Mouse (Mus musculus) MEL (cell line): ENCODE results near the gene Gm10203. TPM values are rescaled to one million over a fixed set of nuclear protein-coding genes. Genes with fewer than 3 reads are reported as not detected.

ENCODE experiments used
- DNase-seq: peaks from one replicate; pipeline ENCODE4 v3.0.0; 2011; ENCODE audit warnings: low read depth, low spot score
- H3K27ac ChIP-seq: 2 replicates; pipeline ENCODE4 v1.5.1; 2012; ENCODE audit warnings: low read depth, mild to moderate bottlenecking, control low read depth, low read length, moderate library complexity; ENCODE audit not compliant: control insufficient read depth
- H3K27me3 ChIP-seq, 2 experiments: fragments of 150-350 bp in 1 of 2; sonication (generic) in 1 of 2; 2 replicates each; pipeline ENCODE4 v1.6.1; 2012; ENCODE audit warnings: low read length in 2 of 2, mild to moderate bottlenecking in 2 of 2, improper control_type of control experiment in 1 of 2, moderate library complexity in 1 of 2; ENCODE audit not compliant: insufficient read depth in 2 of 2, control insufficient read depth in 1 of 2
- H3K36me3 ChIP-seq, 2 experiments: 2 replicates each; pipeline ENCODE4 v1.6.1; 2012 to 2014; ENCODE audit warnings: low read length in 2 of 2, improper control_type of control experiment in 1 of 2, inconsistent platforms in 1 of 2, mild to moderate bottlenecking in 1 of 2; ENCODE audit not compliant: insufficient read depth in 2 of 2, control insufficient read depth in 1 of 2
- H3K4me1 ChIP-seq, 2 experiments: fragments of 150-350 bp in 1 of 2; sonication (generic) in 1 of 2; 2 replicates each; pipeline ENCODE4 v1.6.1; 2012; ENCODE audit warnings: low read length in 2 of 2, improper control_type of control experiment in 1 of 2, mild to moderate bottlenecking in 1 of 2; ENCODE audit not compliant: insufficient read depth in 2 of 2, control insufficient read depth in 1 of 2
- H3K4me3 ChIP-seq, 2 experiments: fragments of 150-350 bp in 1 of 2; sonication (generic) in 1 of 2; 2 replicates each; pipeline ENCODE4 v1.5.1; 2012; ENCODE audit warnings: low read depth in 2 of 2, low read length in 2 of 2, mild to moderate bottlenecking in 2 of 2, moderate library complexity in 2 of 2, control low read depth in 1 of 2, improper control_type of control experiment in 1 of 2; ENCODE audit not compliant: control insufficient read depth in 1 of 2, insufficient read depth in 1 of 2
- H3K79me2 ChIP-seq: 2 replicates; pipeline ENCODE4 v1.6.1; 2012; ENCODE audit warnings: mild to moderate bottlenecking, low read length, moderate library complexity; ENCODE audit not compliant: control insufficient read depth, poor library complexity, insufficient read depth
- H3K9ac ChIP-seq: 2 replicates; pipeline ENCODE4 v1.6.1; 2012; ENCODE audit warnings: low read depth, mild to moderate bottlenecking, control low read depth, low read length, moderate library complexity; ENCODE audit not compliant: control insufficient read depth, poor library complexity, severe bottlenecking
- H3K9me3 ChIP-seq: fragments of 150-350 bp; sonication (generic); replicated peaks from 2 replicates; pipeline ENCODE4 v1.6.1; 2012; ENCODE audit warnings: mild to moderate bottlenecking, low read length, improper control_type of control experiment, moderate library complexity; ENCODE audit not compliant: insufficient read depth
- CHD1 ChIP-seq: IDR thresholded peaks from 2 replicates; pipeline ENCODE4 v1.6.1; 2012; ENCODE audit warnings: low read depth, mild to moderate bottlenecking, inconsistent platforms, low read length, improper control_type of control experiment
- CHD2 ChIP-seq: IDR thresholded peaks from 2 replicates; pipeline ENCODE4 v1.6.1; 2011; ENCODE audit warnings: low read length, improper control_type of control experiment
- ELF1 ChIP-seq: IDR thresholded peaks from 2 replicates; pipeline ENCODE4 v1.6.1; 2014; ENCODE audit warnings: low read depth, mild to moderate bottlenecking, inconsistent platforms, low read length, improper control_type of control experiment, moderate library complexity
- EP300 ChIP-seq, 2 experiments: IDR thresholded peaks; 2 replicates each; pipeline ENCODE4 v1.6.1; 2011; ENCODE audit warnings: improper control_type of control experiment in 2 of 2, low read length in 2 of 2, low read depth in 1 of 2, mild to moderate bottlenecking in 1 of 2
- ETS1 ChIP-seq: IDR thresholded peaks from 2 replicates; pipeline ENCODE4 v1.6.1; 2012; ENCODE audit warnings: low read depth, mild to moderate bottlenecking, inconsistent platforms, low read length, improper control_type of control experiment, moderate library complexity
- GATA1 ChIP-seq: IDR thresholded peaks from 2 replicates; pipeline ENCODE4 v1.6.1; 2011; ENCODE audit warnings: low read depth, low read length, improper control_type of control experiment
- JUND ChIP-seq: IDR thresholded peaks from 2 replicates; pipeline ENCODE4 v1.6.1; 2011; ENCODE audit warnings: low read depth, mild to moderate bottlenecking, improper control_type of control experiment, low read length
- MAX ChIP-seq: IDR thresholded peaks from 2 replicates; pipeline ENCODE4 v1.6.1; 2011; ENCODE audit warnings: low read length, improper control_type of control experiment
- MAZ ChIP-seq: IDR thresholded peaks from 2 replicates; pipeline ENCODE4 v1.6.1; 2012; ENCODE audit warnings: low read depth, mild to moderate bottlenecking, inconsistent platforms, low read length, improper control_type of control experiment
- MXI1 ChIP-seq: IDR thresholded peaks from 2 replicates; pipeline ENCODE4 v1.6.1; 2011; ENCODE audit warnings: mild to moderate bottlenecking, low read depth, low read length, improper control_type of control experiment
- MYB ChIP-seq: IDR thresholded peaks from 2 replicates; pipeline ENCODE4 v1.6.1; 2011; ENCODE audit warnings: mild to moderate bottlenecking, low read depth, low read length, improper control_type of control experiment
- POLR2AphosphoS5 ChIP-seq: IDR thresholded peaks from 2 replicates; pipeline ENCODE4 v1.6.1; 2012; ENCODE audit warnings: low read depth, borderline replicate concordance, mild to moderate bottlenecking, inconsistent platforms, low read length, moderate library complexity, mixed read lengths
- RAD21 ChIP-seq: IDR thresholded peaks from 2 replicates; pipeline ENCODE4 v1.6.1; 2011; ENCODE audit warnings: mild to moderate bottlenecking, low read depth, low read length, improper control_type of control experiment
- SIN3A ChIP-seq: IDR thresholded peaks from 2 replicates; pipeline ENCODE4 v1.6.1; 2012; ENCODE audit warnings: low read length, improper control_type of control experiment, inconsistent platforms
- TBP ChIP-seq: IDR thresholded peaks from 2 replicates; pipeline ENCODE4 v1.8.0; 2011; ENCODE audit warnings: low read depth, low read length, improper control_type of control experiment
- USF1 ChIP-seq: IDR thresholded peaks from 2 replicates; pipeline ENCODE4 v1.6.1; 2014; ENCODE audit warnings: low read depth, mild to moderate bottlenecking, inconsistent platforms, low read length, improper control_type of control experiment, moderate library complexity
- USF2 ChIP-seq, 2 experiments: IDR thresholded peaks; 2 replicates each; pipeline ENCODE4 v1.6.1; 2011 to 2012; ENCODE audit warnings: improper control_type of control experiment in 2 of 2, low read length in 2 of 2, borderline replicate concordance in 1 of 2, inconsistent platforms in 1 of 2, low read depth in 1 of 2, mild to moderate bottlenecking in 1 of 2; ENCODE audit not compliant: insufficient read depth in 1 of 2
- ZC3H11A ChIP-seq: IDR thresholded peaks from 2 replicates; pipeline ENCODE4 v1.6.1; 2012; ENCODE audit warnings: low read depth, mild to moderate bottlenecking, inconsistent platforms, low read length, improper control_type of control experiment
- ZKSCAN1 ChIP-seq: IDR thresholded peaks from 2 replicates; pipeline ENCODE4 v1.6.1; 2012; ENCODE audit warnings: low read depth, mild to moderate bottlenecking, inconsistent platforms, low read length, improper control_type of control experiment, moderate library complexity
- ZNF384 ChIP-seq: IDR thresholded peaks from 2 replicates; pipeline ENCODE4 v1.6.1; 2012; ENCODE audit warnings: low read depth, mild to moderate bottlenecking, inconsistent platforms, low read length, improper control_type of control experiment
- polyA plus RNA-seq, 2 experiments: library from polyadenylated mRNA; stranded (reverse) in 1 of 2; unstranded in 1 of 2; fragments of >175 nt in 1 of 2; fragments of >200 nt in 1 of 2; gene quantifications; 2 replicates each; pipeline versions ENCODE4 v1.2.1 to v1.2.4; 2012; ENCODE audit warnings: low replicate concordance in 2 of 2, low read depth in 1 of 2; ENCODE audit not compliant: insufficient read length in 2 of 2, insufficient read depth in 1 of 2, missing spikeins in 1 of 2
- total RNA-seq: library from RNA; depleted of rRNA; stranded (reverse); fragments of 300-350 nt; gene quantifications from 2 replicates; pipeline ENCODE4 v1.2.3, GENCODE M21; 2012

Gene Gm10203
- total and polyA plus RNA-seq, 3 experiments = not detected

GRCm38 (mm10) chr6:149141393-149142173 lies 11.6 kb downstream of the Gm10203 start (continued):
- peak; percentile 69 for TF ChIP-seq TBP
- no peak; the same call in 1 of the 2 replicates for TF ChIP-seq RAD21
- no peak for TF ChIP-seq JUND
- TF ChIP-seq MAX = peak; percentile 83

- Histone ChIP-seq H3K27ac (no peak overlapping the region), H3K4me3 (no peak overlapping the region), H3K9me3 (no peaks in the 10 kb centered on the region), H3K9ac (no peak overlapping the region), H3K79me2 (0 out of 2 replicates have a peak, but pooled peaks cover 1% of the 10 kb centered on the region), H3K27me3 (no peaks in the 10 kb centered on the region), H3K4me1 (peaks cover 0 to 3% of the 10 kb centered on the region in 2 experiments; a peak in 1 of 4 replicates), H3K36me3 (peaks cover 0 to 8% of the 10 kb centered on the region in 2 experiments; a peak in 1 of 4 replicates)
- TF ChIP-seq MXI1 (no peak), RAD21 (no peak)
- no peak for DNase-seq
These were observed 15.2 kb downstream of the Gm10203 start for GRCm38 (mm10) chr6:149145143-149145542.

GRCm38 (mm10) chr6:149148436-149149229 lies 18.7 kb downstream of the Gm10203 start:
- peaks cover 0 to 8% of the 10 kb centered on the region in 2 experiments; a peak in 2 of 4 replicates for H3K36me3 ChIP-seq
- no peaks in the 10 kb centered on the region for H3K27me3 ChIP-seq
- no peak overlapping the region for H3K9ac ChIP-seq
- H3K27ac ChIP-seq = no peak overlapping the region
- H3K4me1 ChIP-seq = peaks cover 2 to 3% of the 10 kb centered on the region in 2 experiments
- DNase-seq = no peak
- H3K79me2 ChIP-seq = no peaks in the 10 kb centered on the region
- H3K4me3 ChIP-seq = no peak overlapping the region
- no peaks in the 10 kb centered on the region for H3K9me3 ChIP-seq
- TF ChIP-seq ZKSCAN1 (no peak), ELF1 (no peak), TBP (no peak)

GRCm38 (mm10) chr6:149152119-149152518 lies 22.1 kb downstream of the Gm10203 start:
- no peaks in the 10 kb centered on the region for H3K79me2 ChIP-seq
- H3K9me3 ChIP-seq = no peaks in the 10 kb centered on the region
- DNase-seq = peak; percentile 11
- H3K9ac ChIP-seq = no peak overlapping the region
- peaks cover 0 to 18% of the 10 kb centered on the region in 2 experiments; a peak in 2 of 4 replicates for H3K36me3 ChIP-seq
- H3K27me3 ChIP-seq = no peaks in the 10 kb centered on the region
- peaks cover 8 to 11% of the 10 kb centered on the region in 2 experiments for H3K4me1 ChIP-seq
- H3K4me3 ChIP-seq = no peak overlapping the region
- 0 out of 2 replicates have a peak overlapping the region, but pooled peaks have one; percentile 19 for H3K27ac ChIP-seq
- 0 out of 2 replicates have a peak, but pooled peaks have one; percentile 7 for TF ChIP-seq ETS1
- TF ChIP-seq MYB = no peak
- TF ChIP-seq CHD1 = no peak
- TF ChIP-seq ZNF384 = peak; percentile 30; the same call in 1 of the 2 replicates
- no peak for TF ChIP-seq USF2 (IDR thresholded peaks at IDR 0.05; ENCODE audit: borderline replicate concordance in 1 of 2, insufficient read depth in 1 of 2, low read depth in 1 of 2, low read length in 2 of 2)
- no peak for TF ChIP-seq SIN3A
- TF ChIP-seq CHD2 = no peak
- TF ChIP-seq EP300 (IDR thresholded peaks at IDR 0.05; ENCODE audit: low read depth in 1 of 2, low read length in 2 of 2) = peak; percentile 8 to 23; a peak in 1 of 4 replicates
- no peak for TF ChIP-seq USF1
- no peak for TF ChIP-seq RAD21
- no peak for TF ChIP-seq MXI1
- no peak for TF ChIP-seq MAZ
- TF ChIP-seq POLR2AphosphoS5 = no peak
- no peak for TF ChIP-seq ZC3H11A
- TF ChIP-seq GATA1 = peak; percentile 53
